Mouse (Mus musculus) spleen, adult 10 weeks (tissue): Measurements from ENCODE around the gene Trim69. TPM values are rescaled to one million over a fixed set of nuclear protein-coding genes. Genes with fewer than 3 reads are reported as not detected.

Experiments
- polyA plus RNA-seq: library from polyadenylated mRNA; stranded (reverse); fragments of 350-450 nt; fragmentation: Illumina TruSeq; extraction: RNeasy Lipid Tissue Mini Kit (QIAGEN cat#74804); gene quantifications from one replicate; pipeline ENCODE4 v1.2.3, GENCODE M21; 2015; ENCODE audit warnings: low replicate concordance; ENCODE audit not compliant: insufficient read depth

Trim69 gene
- polyA plus RNA-seq: 0.18 TPM

GRCm38 (mm10) chr2:122160680-122161079 is at the start of gene Trim69:
TSS of gene Trim69 (plus strand) at chr2:122160700.

GRCm38 (mm10) chr2:122117961-122118958 is 42.2 kb upstream of the Trim69 start, which contains the start of gene Spg11:
TSS of gene Spg11 (minus strand) at chr2:122118386.

GRCm38 (mm10) chr2:122147508-122148241 is 12.8 kb upstream of the Trim69 start, which contains the start of gene B2m:
TSS of gene B2m (plus strand) at chr2:122147686.

GRCm38 (mm10) chr2:122186106-122186505 is 25.6 kb downstream of the Trim69 start, which contains the start of the genes Patl2 and Terb2:
TSS of gene Patl2 (minus strand) at chr2:122186189.
TSS of gene Terb2 (plus strand) at chr2:122186272.

Other genes with a start within 250 kb of the Trim69 start
- gene Ctdspl2, start 204.7 kb upstream of the Trim69 start, polyA plus RNA-seq: 39.7 TPM
- not detected for gene Mageb3, start 204.6 kb upstream of the Trim69 start, polyA plus RNA-seq
- gene Eif3j1, start 132.2 kb upstream of the Trim69 start, polyA plus RNA-seq: 26.1 TPM
- gene Spg11, start 42.3 kb upstream of the Trim69 start, polyA plus RNA-seq: 15.0 TPM
- gene B2m, start 13.0 kb upstream of the Trim69 start, polyA plus RNA-seq: 6,371 TPM
- gene Patl2, start 25.5 kb downstream of the Trim69 start, polyA plus RNA-seq: 0.21 TPM
- not detected for gene Terb2, start 25.6 kb downstream of the Trim69 start, polyA plus RNA-seq
- 16.6 TPM for gene Sord, start 74.0 kb downstream of the Trim69 start, polyA plus RNA-seq
- not detected for gene Duox2, start 137.7 kb downstream of the Trim69 start, polyA plus RNA-seq
- not detected for gene Duoxa2, start 138.2 kb downstream of the Trim69 start, polyA plus RNA-seq
- not detected for gene Duoxa1, start 153.0 kb downstream of the Trim69 start, polyA plus RNA-seq
- not detected for gene Duox1, start 155.0 kb downstream of the Trim69 start, polyA plus RNA-seq
- gene Shf, start 208.5 kb downstream of the Trim69 start, polyA plus RNA-seq: 1.1 TPM